Mouse (Mus musculus) ES-Bruce4 (cell line): ENCODE results near the gene Fam19a5.

Experiments used
- CTCF ChIP-seq: IDR thresholded peaks from one replicate; pipeline ENCODE4 v1.8.1; 2011; ENCODE audit warnings: low read depth, low read length
- POLR2A ChIP-seq: IDR thresholded peaks from one replicate; pipeline ENCODE4 v1.8.1; 2011; ENCODE audit warnings: low read length; ENCODE audit not compliant: insufficient read depth

GRCm38 (mm10) chr15:87529271-87529670 is 14.8 kb upstream of the Fam19a5 start:
- TF ChIP-seq CTCF (no peak), POLR2A (no peak)
